Mouse (Mus musculus) mature B cell (primary cell): ENCODE results near the gene Arrb1.

ENCODE experiments used
- in situ Hi-C: fragments of 300-500 bp; cut with MboI; formaldehyde crosslinking; loops from 2 replicates; pipeline ENCODE4 v1.14.3; 2019

The Arrb1 gene

GRCm38 (mm10) chr7:99579491-99580190, 44.4 kb downstream of the Arrb1 start:
- in situ Hi-C loops: no loop called here

GRCm38 (mm10) chr7:99580247-99580646, 45.0 kb downstream of the Arrb1 start:
- in situ Hi-C loops: no loop called here

GRCm38 (mm10) chr7:99582306-99582705, 47.0 kb downstream of the Arrb1 start:
- in situ Hi-C loops: no loop called here

- in situ Hi-C loops: no loop called here
Measured at GRCm38 (mm10) chr7:99582867-99583266, 47.6 kb downstream of the Arrb1 start.

- in situ Hi-C loops: no loop called here
Measured at GRCm38 (mm10) chr7:99583625-99584024, 48.4 kb downstream of the Arrb1 start.

- in situ Hi-C loops: no loop called here
Measured at GRCm38 (mm10) chr7:99585976-99586375, 50.7 kb downstream of the Arrb1 start.

- in situ Hi-C loops: loop anchor here (10.0 kb wide), 1 partner anchor 95 kb away; no protein-coding TSS in a partner anchor
Measured at GRCm38 (mm10) chr7:99590064-99590463, 54.8 kb downstream of the Arrb1 start.

- in situ Hi-C loops: loop anchor here (10.0 kb wide), 1 partner anchor 96 kb away; no protein-coding TSS in a partner anchor
Measured at GRCm38 (mm10) chr7:99590646-99591045, 55.4 kb downstream of the Arrb1 start.

GRCm38 (mm10) chr7:99592669-99593068, 57.4 kb downstream of the Arrb1 start:
- in situ Hi-C loops: loop anchor here (10.0 kb wide), 1 partner anchor 98 kb away; no protein-coding TSS in a partner anchor

GRCm38 (mm10) chr7:99593868-99594803, 58.9 kb downstream of the Arrb1 start:
- in situ Hi-C loops: loop anchor here (10.0 kb wide), 1 partner anchor 99 kb away; no protein-coding TSS in a partner anchor

- in situ Hi-C loops: loop anchor here (10.0 kb wide), 1 partner anchor 104 kb away; no protein-coding TSS in a partner anchor
Measured at GRCm38 (mm10) chr7:99598722-99599121, 63.5 kb downstream of the Arrb1 start.

- in situ Hi-C loops: no loop called here
Measured at GRCm38 (mm10) chr7:99603875-99604662, 68.8 kb downstream of the Arrb1 start.

GRCm38 (mm10) chr7:99605058-99605457, 69.8 kb downstream of the Arrb1 start:
- in situ Hi-C loops: no loop called here

GRCm38 (mm10) chr7:99606303-99606702, 71.0 kb downstream of the Arrb1 start:
- in situ Hi-C loops: no loop called here

GRCm38 (mm10) chr7:99606766-99607165, 71.5 kb downstream of the Arrb1 start:
- in situ Hi-C loops: no loop called here

GRCm38 (mm10) chr7:99607632-99608031, 72.4 kb downstream of the Arrb1 start:
- in situ Hi-C loops: no loop called here

- in situ Hi-C loops: no loop called here
Measured at GRCm38 (mm10) chr7:99618264-99618663, 83.0 kb downstream of the Arrb1 start.

GRCm38 (mm10) chr7:99618860-99619259, 83.6 kb downstream of the Arrb1 start:
- in situ Hi-C loops: no loop called here

GRCm38 (mm10) chr7:99625722-99626375, 90.6 kb downstream of the Arrb1 start:
- in situ Hi-C loops: no loop called here

GRCm38 (mm10) chr7:99626376-99627270, 91.4 kb downstream of the Arrb1 start, which contains the start of gene Tpbgl:
Gene Tpbgl, minus strand, starts transcription at chr7:99627103.
- in situ Hi-C loops: no loop called here
